Mouse (Mus musculus): ENCODE results near the gene Kcnd3.

Kcnd3 gene

DNA sequence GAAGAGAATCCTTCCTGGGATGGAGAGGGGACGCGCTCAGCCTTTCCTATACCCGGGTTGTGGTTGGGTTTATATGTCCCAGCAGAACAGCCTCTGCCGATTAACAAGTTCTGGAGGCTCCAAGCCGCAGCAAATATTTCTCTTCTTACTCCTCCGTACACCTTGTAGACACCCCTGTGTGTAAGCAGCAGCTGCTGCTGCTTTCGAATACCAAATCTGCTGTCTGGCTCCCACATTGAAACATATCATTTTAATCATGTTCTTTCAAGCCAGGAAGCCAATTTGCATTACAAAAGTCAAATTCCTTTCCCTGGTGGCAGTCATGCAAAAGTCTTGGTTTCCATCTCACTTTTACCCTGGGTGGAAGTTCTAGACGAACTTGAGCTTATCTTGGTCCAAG lies 76.7 kb downstream of the Kcnd3 start:
- no peak for DNase-seq (ENCODE audit: low spot score)

DNA sequence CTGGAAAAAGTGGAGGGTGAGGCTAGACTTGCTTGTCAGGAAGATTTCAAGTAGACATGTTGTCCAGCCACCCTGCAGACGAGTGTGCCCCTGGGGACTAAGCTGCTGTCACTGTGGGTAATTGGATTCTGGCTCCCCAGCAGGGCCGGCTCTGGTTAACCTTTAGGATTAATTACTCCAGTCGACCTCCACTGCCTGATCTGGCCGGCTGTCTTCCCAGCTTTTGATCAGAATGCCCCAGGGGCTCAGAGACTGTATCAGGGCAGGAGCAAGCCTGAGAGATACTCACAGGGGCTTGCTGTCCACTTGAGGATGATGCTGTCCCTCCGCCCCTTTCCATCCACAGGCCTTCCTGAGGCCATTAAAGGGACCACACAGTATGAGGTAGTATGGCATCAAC lies 77.6 kb downstream of the Kcnd3 start:
- no peak for DNase-seq (ENCODE audit: low spot score)

- no peak for DNase-seq (ENCODE audit: low spot score)
These were observed 78.4 kb downstream of the Kcnd3 start for GRCm38 (mm10) chr3:105530363-105531130.

- no peak for DNase-seq (ENCODE audit: low spot score)
These were observed 86.3 kb downstream of the Kcnd3 start for GRCm38 (mm10) chr3:105538406-105538805.

DNA sequence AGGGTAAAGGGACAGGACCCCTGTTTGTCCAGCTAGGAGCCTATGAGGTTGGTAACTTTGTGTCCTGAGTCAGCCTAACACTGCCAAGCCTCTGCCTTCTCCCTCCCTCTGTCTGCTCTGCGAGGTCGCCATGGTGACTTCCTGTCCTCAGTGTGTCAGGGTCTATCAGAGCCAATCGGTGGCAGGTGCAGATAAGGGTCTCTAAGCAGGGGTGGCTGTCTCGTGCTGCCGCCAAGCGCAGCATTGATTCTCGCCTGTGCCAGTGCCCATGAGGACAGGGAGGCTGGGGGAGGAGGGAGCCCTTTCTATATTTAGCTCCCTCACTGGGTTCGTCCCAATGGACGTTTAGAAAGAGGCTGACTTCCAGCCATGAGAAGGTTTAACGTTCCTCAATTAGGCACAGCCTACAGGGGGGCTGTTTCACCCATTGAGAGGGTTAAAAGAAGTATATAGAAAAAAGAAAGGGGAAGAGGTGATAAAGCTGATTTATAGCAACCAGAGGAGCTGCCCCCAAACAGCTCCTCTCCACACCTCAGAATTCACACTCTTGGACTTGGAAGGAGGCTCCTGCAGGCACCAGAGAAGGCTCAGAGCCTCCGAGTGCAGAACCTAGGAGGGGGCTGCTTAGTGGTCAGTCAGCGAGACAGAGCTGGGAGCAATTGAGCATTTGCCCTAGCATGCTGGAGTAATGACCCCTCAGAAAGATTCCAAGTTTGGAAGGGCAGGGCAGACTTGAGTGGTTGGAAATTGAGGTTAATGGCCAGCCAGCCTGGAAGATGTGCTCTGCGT lies 86.9 kb downstream of the Kcnd3 start:
- no peak for DNase-seq (ENCODE audit: low spot score)

- no peak for DNase-seq (ENCODE audit: low spot score)
These were observed 90.6 kb downstream of the Kcnd3 start for GRCm38 (mm10) chr3:105542741-105543140.

DNA sequence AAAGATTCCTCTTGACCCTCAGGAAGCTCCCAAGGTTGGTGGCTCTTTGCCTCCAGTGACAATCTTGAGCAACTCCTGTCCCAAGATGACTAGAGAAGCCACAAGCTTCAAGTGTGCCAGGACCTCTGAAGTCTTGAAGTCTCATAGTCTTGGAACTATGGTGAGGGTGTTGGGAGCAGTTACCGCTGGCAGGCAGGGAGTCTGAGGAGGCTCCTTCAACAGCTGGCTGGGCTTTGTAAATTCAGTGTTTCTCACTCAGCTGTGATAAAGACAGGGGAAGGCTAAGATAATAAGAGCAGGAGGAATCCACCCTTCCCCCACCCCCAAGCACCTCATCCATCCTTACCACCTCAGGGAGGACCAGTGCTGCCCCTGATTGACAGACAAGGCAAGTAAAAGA lies 92.0 kb downstream of the Kcnd3 start:
- no peak for DNase-seq (ENCODE audit: low spot score)

DNA sequence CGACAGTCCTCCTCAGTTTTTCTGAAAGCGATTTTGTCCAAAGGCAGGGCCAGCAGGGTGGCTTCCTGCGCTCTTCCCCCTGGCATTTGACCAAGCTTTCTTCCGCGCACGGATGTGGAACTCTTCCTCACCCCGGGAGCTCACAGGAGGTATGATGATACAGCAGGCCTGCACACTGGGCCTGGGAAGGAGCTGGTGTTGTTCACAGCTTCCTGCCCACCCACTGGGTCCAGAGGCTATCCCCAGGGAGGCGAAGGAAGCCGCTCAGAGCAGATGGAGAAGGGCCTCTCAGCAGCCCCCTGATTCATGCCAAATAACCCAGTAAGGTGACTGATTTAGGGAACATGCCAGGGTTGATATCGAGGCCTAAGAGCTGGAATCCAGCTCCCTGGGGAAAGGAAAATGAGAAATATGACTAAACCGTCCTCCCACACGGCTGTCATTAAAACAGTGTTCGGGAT lies 94.5 kb downstream of the Kcnd3 start:
- no peak for DNase-seq (ENCODE audit: low spot score)

GRCm38 (mm10) chr3:105548074-105548771 lies 96.1 kb downstream of the Kcnd3 start:
- DNase-seq (ENCODE audit: low spot score), result no peak

DNA sequence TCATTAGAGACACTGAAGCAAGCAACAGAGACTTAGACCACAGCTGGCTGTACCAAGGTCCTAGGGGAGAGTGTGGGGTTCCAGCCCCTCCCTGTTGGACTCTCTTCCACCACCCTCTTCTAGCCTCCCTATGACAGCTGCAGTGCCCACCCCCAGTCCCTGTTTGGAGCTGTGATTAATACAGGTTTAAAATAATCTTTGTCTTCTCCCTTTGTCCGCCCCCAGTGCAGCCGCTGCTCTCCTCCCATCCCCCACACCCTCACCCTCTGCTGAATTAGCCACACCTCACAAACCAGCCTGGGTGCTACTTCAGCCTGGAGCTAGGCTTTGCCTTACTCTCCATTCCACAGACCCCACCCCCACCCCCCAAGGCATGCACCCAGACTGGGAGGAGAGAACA lies 107.3 kb downstream of the Kcnd3 start:
- no peak for DNase-seq (ENCODE audit: low spot score)

GRCm38 (mm10) chr3:105566973-105567372 lies 114.8 kb downstream of the Kcnd3 start:
- no peak for DNase-seq (ENCODE audit: low spot score)

DNA sequence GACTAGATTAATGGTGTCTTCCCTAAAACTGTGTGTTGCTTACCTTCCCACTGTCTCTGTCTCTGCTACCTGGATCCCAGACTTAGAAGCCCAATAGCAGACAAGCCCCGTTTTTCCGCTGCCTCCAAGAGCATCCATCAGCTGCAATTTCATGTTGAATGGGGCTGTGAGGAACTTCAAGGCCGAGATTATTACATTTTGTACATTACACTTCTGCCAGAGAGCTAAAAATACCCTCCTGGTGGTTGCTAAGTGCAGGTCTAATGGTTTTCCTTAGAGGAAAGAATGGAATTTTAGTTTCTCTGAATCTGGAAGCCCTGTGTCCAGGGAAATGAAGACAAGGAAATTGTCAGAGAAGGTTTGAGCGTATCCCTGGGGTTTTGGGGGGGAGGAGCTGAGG lies 115.3 kb downstream of the Kcnd3 start:
- DNase-seq (ENCODE audit: low spot score), result no peak

GRCm38 (mm10) chr3:105568403-105568802 lies 116.3 kb downstream of the Kcnd3 start:
- no peak for DNase-seq (ENCODE audit: low spot score)

- no peak for DNase-seq (ENCODE audit: low spot score)
These were observed 116.7 kb downstream of the Kcnd3 start for GRCm38 (mm10) chr3:105568851-105569250.

DNA sequence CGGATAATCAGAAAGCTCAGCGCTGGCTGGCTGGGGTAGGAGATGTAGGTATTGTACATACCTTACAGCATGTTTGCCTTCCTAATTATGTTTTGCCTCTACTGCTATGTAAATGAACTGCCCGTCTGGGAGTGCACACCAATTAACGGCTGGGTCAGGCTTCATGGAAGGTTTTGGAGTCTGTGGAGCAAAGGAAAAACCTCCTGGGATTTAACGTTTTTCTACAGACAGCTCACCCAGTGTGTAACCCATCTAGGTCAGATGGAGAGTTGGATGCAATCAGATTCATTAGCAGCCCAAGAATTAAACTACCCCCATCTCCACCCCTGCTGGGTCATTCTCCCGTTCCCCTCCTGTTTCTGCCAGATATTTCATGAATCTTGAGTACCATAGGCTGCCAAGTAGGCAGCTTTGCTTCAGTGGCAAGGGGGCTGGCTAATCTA lies 117.2 kb downstream of the Kcnd3 start:
- no peak for DNase-seq (ENCODE audit: low spot score)

- no peak for DNase-seq (ENCODE audit: low spot score)
These were observed 117.8 kb downstream of the Kcnd3 start for GRCm38 (mm10) chr3:105569950-105570349.

GRCm38 (mm10) chr3:105570818-105571217 lies 118.7 kb downstream of the Kcnd3 start:
- no peak for DNase-seq (ENCODE audit: low spot score)

DNA sequence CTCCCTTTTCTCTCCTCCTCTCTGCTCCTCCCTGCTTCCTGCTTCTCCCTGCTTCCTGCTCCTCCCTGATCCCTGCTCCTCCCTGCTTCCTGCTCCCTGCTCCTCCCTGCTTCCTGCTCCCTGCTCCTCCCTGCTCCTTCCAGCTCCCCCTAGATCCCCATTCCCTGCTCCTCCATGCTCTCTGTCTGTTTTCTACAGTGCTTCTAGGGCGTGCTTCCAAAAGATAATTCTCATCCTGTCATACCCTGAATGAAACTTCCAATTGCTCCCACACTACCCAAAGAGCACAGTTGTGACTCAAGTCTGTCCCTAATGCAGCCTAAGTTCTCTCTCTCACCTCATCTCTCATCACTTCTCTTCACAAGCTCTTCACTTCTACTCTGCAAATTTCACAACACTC lies 119.8 kb downstream of the Kcnd3 start:
- DNase-seq (ENCODE audit: low spot score), result no peak

- no peak for DNase-seq (ENCODE audit: low spot score)
These were observed 121.0 kb downstream of the Kcnd3 start for GRCm38 (mm10) chr3:105573156-105573555.

DNA sequence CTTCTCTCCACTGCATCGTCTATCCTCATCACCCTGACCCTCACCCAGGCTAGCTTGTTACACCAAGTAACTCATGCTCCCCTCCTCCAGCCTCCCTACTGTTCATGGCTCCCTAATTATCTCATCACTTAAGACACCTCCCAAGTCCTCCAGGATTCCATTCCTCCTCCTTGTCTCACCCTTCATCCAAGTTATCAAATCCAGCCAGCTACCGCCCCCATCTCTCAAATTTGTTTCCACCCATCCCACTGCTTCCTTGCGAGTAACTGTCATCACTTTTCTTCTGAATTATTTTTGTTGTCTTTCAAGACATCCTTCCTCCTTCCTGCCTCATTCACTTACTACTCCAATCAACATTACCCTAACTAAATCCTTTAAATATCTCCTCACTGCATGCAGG lies 126.2 kb downstream of the Kcnd3 start:
- DNase-seq (ENCODE audit: low spot score), result no peak

GRCm38 (mm10) chr3:105581119-105581518 lies 129.0 kb downstream of the Kcnd3 start:
- no peak for DNase-seq (ENCODE audit: low spot score)

DNA sequence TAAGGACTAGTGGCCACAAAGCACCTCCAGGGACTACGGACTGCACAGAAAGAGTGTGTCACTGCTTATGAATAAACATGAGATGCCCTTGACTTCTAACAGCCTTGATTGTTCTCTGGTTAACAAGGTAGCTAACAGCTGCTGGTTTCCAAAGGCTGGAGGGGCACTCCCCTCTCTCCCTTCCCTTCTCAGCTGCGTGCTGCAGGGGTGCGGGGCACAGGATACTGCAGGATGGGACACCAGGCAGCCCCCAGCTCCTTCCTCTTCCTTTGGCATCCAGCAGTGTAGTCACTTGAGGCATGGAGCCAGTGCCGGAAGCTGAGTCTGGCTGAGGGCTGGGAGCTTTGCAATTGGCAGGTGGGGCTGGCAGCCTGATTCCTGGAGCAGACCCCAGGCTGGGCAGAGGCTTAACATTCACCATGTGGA lies 133.6 kb downstream of the Kcnd3 start:
- no peak for DNase-seq (ENCODE audit: low spot score)

Data from spleen, adult 12 weeks (tissue).